Mouse (Mus musculus): ENCODE results near the gene Arfip1.

The Arfip1 gene

DNA sequence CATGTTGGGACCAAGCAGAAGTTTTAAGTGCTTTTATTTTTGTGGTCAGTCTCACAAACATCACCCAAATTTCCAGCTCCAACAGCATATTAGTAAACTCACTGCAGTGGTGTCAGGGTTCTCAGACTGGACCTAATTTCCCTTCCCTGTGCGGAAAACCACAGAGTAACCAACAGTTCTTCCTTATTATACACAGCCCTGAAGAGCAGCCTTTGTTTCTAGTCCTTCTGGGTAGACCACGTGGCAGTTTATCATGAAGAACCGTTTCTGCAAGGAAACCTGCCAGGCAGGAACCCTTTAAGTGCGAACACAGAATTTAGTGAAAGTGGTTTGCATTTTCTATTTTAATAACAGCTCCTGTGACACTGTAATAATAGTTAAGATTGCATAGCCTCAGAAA lies 90.3 kb downstream of the Arfip1 start:
- DNase-seq (ENCODE audit: low read depth in 1 of 2, low spot score in 2 of 2): no peak

DNA sequence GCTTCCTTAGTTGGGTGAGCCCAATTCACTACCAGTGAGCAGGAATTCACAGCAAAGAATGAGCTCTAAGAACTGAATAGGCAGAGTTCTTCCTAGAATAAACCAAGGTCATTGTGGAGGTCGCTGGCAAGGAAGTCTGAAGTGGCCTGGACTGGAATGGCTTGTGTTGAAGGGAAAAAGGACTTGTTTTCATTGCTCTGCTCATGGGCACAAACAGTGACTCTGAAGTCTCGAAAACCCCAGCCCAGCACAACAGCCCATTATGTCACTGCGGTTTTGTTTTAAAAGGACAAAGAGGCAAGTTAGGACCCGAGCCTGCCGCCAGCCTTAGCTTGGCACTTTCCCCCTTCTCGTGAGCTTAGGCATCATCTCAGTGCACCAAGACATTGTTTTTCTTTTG lies 93.7 kb downstream of the Arfip1 start:
- no peak for DNase-seq (ENCODE audit: low read depth in 1 of 2, low spot score in 2 of 2)

DNA sequence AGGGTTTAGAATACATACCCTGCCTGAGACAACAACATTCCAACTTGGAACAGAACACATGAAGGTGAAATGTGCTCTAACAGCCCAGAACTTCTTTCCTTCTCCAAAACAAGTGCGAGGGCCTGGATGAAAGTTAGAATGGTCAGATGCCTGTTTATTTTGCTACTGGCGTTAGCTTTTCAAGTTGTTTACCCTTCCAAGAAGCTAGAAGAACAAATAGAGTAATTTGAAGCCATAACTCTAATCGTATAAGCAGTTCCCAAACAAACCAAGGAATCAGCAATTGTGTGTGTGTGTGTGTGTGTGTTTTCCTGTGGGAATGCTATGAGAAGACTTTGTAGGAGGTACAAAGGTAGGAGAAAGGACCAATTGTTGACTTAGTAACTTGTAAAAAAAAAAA lies 97.5 kb downstream of the Arfip1 start:
- DNase-seq (ENCODE audit: low read depth in 1 of 2, low spot score in 2 of 2): no peak

DNA sequence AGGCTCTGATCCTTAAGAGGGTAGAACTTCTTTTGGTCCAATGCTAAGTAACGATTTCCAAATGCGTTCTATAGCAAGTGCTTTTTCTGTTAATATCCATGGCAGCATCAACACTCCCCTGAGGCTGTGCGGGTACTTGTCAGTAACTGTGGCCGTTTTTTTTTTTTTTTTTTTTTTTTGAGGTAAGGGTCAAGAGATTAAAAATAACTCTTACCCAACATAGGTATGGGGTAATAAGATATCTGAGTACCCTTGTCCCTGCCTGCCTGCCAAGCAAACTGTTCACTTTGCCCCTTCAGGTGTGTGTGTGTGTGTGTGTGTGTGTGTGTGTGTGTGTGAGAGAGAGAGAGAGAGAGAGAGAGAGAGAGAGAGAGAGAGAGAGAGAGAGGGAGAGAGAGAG lies 98.1 kb downstream of the Arfip1 start:
- DNase-seq (ENCODE audit: low read depth in 1 of 2, low spot score in 2 of 2): no peak

DNA sequence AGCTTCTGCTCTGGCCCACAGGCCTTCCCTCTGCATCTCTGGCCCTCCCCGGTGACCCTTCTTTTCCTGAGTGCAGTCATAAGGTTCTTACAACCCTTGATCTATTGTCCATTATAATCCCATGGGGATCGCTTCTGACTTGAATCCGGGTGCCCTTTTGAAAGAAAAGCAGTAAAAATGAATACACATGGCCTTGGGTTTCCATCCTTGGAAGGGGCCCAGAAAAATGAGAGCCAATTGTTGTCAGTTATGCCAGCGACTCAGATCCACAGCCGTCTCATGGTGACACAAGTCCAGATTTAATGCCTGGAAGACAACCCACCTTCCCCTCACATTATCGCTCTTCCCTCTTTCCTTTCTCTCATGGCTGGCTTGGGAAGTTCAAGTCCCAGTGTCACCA lies 100.3 kb downstream of the Arfip1 start:
- DNase-seq (ENCODE audit: low read depth in 1 of 2, low spot score in 2 of 2): no peak

DNA sequence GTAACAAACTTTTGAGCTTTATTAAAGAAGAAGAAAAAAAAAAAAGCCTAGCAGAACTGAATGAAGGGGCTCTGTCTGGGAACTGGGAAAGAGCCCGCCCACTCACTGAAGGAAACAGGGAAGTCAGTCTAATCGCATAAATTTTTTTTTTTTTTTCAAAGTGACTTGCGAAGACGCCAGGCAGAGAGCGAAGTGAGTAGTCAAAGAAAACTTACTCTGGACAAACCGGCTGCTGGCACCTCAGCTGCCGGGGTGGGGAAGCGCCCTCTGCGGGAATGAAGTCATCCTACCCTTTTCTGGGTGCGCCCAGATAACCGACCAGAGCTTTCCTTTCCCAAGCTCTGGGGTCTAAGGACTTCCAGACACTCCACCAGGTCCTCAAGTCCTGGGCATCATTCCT lies 101.3 kb downstream of the Arfip1 start:
- DNase-seq (ENCODE audit: low read depth in 1 of 2, low spot score in 2 of 2): no peak

DNA sequence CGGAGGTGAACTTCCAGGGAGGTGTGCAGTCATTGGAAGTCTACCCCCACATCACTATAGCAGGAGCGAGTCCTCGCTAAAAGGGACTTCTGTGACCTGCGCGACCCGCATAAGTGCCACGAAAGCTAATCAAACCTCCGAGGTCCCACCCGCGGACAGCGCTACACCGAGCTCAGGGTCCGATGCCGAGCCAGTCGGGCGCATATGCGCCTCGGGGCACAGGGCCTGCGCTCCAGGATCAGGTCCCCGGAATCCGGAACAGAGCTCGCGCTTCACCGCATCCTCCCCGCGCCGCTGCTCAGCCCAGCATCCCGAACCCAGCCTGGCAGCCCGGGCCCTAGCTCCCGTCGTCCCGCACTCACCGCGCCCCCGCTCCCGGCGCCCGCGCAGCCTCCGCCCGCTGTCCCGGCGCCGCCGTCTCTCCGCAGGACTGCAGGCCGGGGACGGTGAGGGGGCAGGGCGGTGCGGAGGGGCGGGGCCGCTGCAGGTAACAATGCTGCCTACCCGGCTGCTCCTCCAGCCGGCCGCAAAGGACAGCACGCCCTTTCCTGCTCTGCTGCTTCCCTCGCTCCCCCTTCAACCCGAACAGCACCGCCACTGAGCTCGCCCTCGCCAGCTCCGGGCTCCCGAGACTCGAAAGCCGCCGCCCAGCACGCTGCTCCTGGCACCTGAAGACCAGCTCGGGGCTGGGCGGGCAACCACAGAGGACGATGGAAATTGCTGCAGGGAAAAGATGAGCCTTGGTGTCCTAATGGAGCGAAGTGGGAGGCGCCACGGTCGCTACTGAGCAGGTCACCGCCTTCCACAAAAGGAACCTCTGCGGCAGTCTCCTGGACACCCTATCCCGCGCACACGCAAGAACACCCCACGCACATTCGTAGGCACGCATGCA lies 102.2 kb downstream of the Arfip1 start, which contains the start of gene Fhdc1:
Gene Fhdc1 (minus strand): TSS at position 424 of the 892 bp plus-strand sequence.
- DNase-seq (ENCODE audit: low read depth in 1 of 2, low spot score in 2 of 2): no peak

DNA sequence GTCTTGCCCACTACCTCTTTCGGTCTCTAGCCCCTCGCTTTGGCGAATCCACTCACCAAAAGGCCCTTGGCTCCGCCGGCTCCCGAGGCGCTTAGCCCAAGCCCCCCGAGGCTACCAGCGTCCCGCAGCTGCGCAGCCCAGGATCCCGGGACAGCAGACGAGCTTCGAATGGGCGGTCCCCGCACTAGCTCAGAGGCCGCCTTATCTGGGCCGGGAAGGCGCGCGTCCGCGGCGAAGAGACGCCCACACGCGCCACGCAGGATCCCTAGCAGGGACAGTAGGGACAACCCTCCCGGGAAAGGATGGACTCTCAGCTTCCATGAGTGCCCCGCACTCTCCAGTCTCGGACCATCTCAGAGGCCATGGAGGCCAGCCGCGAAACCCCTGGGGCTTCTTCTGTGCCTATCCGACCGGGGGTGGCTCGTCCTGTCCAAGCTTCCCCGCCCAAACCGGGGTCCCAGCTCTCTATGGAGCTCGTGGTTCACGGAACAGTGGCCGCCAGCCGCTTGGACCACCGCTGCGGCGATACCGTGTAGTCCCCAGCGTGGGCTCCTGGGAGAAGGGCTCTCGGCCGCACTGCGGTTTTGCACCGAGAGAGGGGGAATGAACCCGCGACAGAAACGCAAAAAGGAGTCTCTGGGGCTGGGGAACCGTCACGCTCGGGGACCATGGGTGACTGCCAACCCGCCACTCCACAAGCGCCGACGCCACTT lies 103.0 kb downstream of the Arfip1 start:
- no peak for DNase-seq (ENCODE audit: low read depth in 1 of 2, low spot score in 2 of 2)

DNA sequence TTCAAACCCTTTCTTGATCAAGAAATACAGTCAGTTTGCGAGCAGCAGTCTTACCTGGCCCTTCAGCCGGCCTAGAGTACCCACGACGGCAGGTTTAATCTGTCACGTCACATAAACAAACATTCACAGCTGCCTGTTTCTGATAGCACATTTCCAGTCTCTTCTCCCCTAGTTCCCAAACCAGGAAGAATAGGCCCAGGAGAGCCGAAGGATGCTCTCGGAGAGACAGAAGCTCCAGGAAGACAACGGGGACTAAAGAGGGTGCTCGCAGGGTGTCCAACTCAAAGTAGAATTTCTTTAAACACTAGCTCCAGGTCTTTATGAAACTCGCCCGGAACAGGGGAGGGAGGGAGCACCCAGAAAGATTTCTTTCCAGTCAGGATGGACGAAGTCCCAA lies 103.5 kb downstream of the Arfip1 start:
- DNase-seq (ENCODE audit: low read depth in 1 of 2, low spot score in 2 of 2): no peak

DNA sequence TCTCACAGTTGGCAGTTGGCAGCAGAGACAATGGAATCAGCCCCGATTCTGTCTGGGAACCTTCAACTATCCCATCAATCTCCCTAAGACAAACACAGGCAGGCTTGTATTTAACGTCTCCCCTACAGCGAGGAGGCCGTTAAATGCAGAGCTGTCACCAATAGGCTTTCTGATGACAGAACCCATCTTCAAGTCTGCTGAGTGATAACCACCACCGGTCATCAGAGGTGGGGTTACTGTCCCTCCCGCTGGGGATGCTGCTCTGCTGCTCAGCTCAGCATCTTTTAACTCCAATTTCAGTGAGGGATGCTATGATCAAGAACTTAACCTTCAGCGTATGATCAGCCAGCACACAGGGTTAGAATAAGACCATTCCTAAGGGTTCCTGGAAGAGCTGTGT lies 104.2 kb downstream of the Arfip1 start:
- DNase-seq (ENCODE audit: low read depth in 1 of 2, low spot score in 2 of 2): no peak

DNA sequence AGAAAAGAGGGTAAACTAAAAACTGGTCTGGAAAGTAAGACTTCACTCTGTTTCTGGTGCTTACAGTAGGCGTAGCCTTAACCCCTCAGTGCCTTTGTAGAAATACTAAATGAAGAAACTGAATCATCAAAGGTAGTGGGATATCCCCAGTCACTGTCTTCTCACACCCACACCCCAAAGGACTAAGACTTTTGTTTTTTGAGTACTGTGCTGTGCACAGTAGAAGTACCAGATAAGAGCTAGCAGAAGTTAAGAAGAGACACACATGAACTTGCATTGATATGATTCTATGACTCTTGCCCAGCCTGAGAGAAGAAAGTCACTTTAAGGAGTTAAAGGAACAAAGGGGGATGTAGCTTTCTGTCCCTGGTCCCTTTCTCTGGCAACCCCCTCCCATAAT lies 104.9 kb downstream of the Arfip1 start:
- no peak for DNase-seq (ENCODE audit: low read depth in 1 of 2, low spot score in 2 of 2)

DNA sequence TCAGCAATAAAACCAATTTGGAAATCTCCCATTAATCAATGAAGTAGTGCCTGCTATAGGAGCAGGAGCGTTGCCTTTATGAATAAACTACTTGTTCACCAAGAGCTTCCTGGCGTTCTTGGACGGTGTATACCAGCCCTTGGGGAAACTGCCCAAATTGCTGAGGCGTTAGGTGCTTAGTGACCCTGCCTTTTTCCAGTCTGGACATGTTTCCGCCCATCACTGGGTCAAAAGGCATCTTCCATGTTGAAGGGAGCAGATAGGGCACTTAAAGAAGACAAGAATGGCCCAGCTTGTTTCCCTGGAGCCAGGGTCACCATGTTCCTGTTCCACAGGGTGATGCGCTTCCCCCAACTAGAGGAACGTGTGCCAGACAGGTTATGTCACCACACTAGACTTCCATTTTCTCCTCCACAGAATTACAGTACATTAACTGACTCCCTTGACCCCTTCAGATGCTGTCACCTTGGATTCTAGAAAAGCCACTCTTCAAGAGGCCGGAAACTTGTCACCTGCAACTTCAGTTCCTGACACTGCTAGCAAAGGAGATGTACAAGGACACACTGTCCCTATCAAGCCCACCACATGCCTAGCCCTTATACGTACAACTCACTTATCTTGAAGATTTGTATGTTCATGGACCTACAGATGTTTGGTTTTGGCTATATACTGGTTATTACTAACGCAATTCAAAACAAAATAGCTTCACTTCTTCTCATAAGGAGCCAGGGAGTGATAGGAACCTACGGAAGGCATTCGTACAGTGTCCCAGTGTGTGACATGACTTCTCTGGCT lies 107.2 kb downstream of the Arfip1 start:
- DNase-seq (ENCODE audit: low read depth in 1 of 2, low spot score in 2 of 2): no peak

DNA sequence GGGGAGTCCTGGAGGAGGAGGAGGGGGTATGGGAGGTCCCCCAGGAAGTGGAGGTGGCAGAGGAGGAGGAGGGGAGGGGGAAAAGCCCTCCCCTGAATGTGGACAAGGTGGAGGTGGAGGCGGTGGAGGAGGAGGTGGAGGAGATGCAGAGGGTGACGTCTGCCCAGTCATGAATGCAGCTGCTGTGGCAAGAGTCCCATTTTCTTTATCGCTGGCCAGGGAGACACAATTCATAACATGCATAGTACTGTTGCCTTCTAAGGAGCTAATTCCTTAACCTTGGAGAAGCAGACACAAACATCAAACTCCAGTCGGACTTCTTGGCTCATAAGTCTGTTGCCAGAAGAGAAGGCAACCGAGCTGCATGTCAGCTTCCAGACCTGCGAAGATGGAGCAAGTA lies 108.0 kb downstream of the Arfip1 start:
- no peak for DNase-seq (ENCODE audit: low read depth in 1 of 2, low spot score in 2 of 2)

DNA sequence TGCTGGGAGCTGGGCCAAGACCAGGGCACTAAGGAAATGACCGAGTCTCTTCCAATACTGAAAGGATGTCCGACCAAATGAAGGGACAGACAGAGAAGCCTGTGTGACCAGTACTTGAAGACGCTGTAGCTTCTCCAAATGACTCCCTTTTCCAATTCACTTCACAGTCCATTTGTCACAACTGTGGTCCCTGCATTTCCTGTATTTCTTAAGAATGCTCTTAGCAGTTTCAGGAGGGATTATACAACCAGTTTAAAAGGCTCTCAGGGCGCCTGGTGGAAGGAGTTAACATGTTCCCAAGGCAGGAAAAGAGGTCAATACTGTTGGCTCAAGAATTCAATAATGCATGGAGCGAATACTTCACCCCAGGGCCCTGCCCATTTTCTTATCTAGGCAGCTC lies 109.5 kb downstream of the Arfip1 start:
- no peak for DNase-seq (ENCODE audit: low read depth in 1 of 2, low spot score in 2 of 2)

DNA sequence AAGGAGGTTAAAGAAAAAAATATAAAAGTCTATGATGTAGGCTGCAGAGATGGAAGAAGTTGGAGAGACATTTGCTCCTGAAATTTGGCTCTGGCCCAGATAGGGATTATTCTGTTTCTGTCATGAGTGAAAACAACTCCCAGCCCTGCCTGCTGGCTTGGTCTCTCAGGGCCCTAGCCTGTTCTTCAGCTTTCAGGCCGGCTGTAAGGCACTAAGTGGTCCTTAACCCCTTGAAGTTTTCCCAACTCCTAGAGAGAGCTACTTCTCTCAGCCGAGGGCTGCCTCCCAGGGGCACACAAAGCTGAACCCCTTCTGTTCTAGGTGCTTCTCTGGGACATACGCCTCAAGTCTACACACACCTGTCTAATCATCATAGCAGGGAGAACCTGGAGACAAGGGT lies 109.9 kb downstream of the Arfip1 start:
- DNase-seq (ENCODE audit: low read depth in 1 of 2, low spot score in 2 of 2): no peak

DNA sequence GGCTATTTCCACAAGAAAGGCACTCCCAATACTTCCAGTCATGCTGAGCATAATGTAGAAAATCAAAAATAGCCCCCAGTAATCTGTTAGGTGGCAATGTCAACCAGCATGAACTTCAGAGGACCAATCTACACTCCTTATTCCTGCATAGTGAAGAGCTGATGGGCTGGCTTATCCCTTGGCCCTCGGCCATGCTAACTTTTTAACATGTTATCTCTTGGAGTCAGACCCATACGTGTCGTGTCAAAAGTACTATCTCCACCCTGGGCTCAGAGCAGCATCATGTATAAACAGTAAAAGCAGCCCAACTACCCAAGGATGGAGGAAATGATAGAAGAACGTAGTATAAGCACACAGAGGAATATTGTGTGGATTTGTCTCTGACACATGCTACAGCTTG lies 111.3 kb downstream of the Arfip1 start:
- no peak for DNase-seq (ENCODE audit: low read depth in 1 of 2, low spot score in 2 of 2)

DNA sequence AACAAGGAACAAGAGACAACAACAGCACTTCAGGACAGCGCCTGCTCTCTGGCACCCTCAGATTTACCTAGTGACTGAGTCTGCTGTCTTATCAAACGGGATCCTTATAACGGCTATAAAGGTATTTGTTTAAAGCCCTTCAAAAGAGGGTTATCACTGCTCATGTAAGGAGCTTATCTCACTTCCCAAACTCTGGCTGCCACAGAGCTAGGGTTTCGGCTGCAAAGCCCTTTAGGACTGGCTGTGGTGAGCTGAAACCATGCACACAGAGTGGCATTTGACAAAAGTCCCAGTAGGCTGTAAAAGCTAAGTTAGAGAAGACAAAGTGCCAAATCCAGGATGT lies 114.3 kb downstream of the Arfip1 start:
- no peak for DNase-seq (ENCODE audit: low read depth in 1 of 2, low spot score in 2 of 2)

DNA sequence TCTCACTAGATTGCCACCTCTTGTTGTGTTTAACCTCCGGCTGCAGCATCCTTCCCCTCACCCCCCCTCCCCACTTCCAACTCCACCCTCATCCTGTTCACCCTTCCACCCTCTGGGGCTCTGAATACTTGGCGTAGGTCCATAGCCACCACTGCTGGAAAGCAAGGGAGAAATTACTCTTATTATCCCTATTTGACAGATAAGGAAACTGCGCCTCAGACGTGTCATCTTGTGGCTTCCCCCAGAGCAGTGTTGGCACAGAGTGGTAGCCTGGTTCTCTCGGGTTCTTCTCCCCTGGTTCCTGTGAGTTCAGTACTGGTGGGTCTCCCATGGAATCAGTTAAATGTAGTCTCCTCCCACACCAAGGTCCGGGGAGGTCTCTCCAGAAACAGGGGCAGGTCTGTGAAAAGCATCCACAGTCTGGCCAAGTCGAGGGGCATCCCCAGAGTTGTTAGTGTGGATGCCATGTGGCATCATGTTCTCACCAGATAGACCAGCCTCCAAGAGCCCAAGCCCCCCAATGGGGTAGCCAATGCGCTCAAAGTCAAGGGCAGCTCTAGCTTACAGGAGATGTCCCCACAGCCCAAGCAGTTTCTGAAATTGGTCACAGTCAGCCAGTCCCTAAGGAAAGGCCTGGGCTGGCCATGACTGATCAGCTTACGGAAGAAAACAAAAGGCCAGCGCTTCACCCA lies 114.9 kb downstream of the Arfip1 start:
- DNase-seq (ENCODE audit: low read depth in 1 of 2, low spot score in 2 of 2): no peak

DNA sequence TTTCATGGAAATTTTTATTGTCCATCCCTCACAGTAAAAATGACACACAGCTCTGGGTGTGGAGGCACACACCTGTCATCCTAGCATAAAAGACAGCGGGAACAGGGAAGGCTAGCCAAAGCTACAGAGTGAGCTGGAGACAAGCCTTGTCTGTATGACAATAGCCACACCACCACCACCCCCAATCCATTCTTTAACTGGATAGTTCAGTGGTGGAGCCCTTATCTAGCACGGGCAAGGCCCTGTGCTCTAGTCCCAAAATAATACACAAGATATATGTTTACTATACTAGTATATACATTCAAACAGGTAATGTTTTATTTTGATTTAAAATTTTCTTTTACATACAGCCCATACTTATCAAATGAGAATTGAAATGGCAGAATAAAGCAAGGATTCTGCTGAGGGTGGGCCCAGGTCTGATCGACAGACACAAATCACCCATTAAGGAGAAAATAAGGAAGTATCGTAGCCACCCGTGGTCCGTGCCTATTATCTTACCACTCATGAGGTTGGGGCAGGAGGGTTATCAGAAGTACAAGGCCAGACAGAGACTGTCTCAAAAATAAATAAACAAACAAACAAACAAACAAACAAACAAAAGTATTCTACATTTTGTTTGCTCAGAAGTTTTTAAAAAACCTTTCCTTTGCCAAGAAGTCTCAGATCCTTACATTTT lies 116.5 kb downstream of the Arfip1 start:
- no peak for DNase-seq (ENCODE audit: low read depth in 1 of 2, low spot score in 2 of 2)

DNA sequence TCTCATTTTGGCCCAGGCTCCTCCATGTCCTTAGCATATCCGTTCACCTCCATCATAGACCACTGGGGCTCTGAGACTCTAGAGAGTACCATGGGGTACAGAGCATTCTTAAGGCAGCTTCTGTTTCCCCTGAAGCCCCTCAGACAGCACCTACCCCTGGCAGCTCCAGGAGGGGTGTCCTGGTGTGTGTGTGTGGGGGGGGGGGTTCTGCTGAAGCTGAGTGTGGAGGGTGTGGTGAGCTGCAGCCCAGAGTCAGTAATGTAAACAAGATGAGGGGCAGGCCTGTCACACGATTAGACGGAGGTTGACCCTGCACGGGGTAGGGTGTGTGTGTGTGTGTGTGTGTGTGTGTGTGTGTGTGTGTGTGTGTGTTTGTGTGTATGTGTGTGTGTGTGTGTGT lies 120.7 kb downstream of the Arfip1 start:
- DNase-seq (ENCODE audit: low read depth in 1 of 2, low spot score in 2 of 2): no peak

DNA sequence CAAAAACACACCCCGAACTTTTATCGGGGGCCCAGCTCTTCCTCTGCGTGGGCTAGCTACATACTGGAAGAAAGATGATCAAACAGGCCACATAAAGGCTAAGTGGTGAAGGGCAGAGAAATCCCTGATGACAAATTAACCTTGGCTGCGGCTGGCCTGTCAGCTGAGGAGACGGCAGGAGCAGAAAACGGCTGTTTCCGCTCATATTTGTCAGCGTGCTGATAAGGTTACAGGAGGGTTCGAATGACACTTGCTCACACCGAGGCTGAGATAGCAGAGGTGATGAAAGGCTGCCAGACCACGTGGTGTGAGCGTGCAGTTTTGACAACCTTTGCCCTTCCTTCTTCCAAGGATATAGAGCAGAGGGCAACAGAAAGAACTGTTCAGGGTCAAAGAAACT lies 121.5 kb downstream of the Arfip1 start:
- DNase-seq (ENCODE audit: low read depth in 1 of 2, low spot score in 2 of 2): no peak
